Comparison of ENCODE assay signal across 7 mouse cellular contexts in the genomic region with DNA sequence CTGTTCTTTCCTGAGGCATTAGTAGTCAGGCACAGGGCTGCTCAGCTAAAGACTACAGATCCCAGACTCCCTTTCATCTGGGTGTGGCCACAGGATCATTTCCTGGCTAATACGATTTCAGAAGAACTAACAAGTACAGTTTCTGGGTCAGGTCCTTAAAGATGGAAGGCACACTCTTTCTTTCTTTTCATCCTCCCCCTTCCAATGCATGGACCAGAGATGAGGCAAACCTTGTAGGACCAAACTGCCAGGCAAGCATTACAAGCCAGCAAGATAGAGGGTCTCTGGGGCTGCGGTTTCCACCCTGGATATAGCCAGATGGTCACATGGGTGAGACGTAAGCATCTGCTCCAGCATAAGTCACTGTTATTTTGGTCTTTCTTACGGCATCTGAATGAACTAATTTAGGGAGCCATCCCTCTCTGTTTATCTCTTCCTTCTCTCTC. TPM values are rescaled to one million over a fixed set of nuclear protein-coding genes. Genes with fewer than 3 reads are reported as not detected.
A peak's percentile ranks its signal among the peaks of the same experiment; 100 is the strongest.
DNase-seq lines count a peak whose midpoint lies in the region; ATAC-seq and TF ChIP-seq lines count a peak whose summit lies in the region.

No protein-coding gene starts in this region.

- TF ChIP-seq CTCF in kidney, postnatal 0 days (IDR thresholded peaks at IDR 0.05; ENCODE audit: low read depth), result no peak

- H3K4me2 ChIP-seq in kidney, postnatal 0 days (ENCODE audit: low read length), result peak overlapping the region; percentile 25
- H3K4me2 ChIP-seq in heart, embryonic 13.5 days, result peak overlapping the region; percentile 60

- no peaks in the 10 kb centered on the region for H3K9me3 ChIP-seq in kidney, postnatal 0 days (replicated peaks; ENCODE audit: low read length)
- no peaks in the 10 kb centered on the region for H3K9me3 ChIP-seq in heart, embryonic 13.5 days
- no peaks in the 10 kb centered on the region for H3K9me3 ChIP-seq in megakaryocyte, embryonic 14.5 days

- H3K27me3 ChIP-seq in kidney, postnatal 0 days (ENCODE audit: insufficient read depth, low read length), result no peaks in the 10 kb centered on the region
- H3K27me3 ChIP-seq in heart, embryonic 13.5 days (replicated peaks), result no peaks in the 10 kb centered on the region
- H3K27me3 ChIP-seq in megakaryocyte, embryonic 14.5 days (replicated peaks), result peaks cover 47% of the 10 kb centered on the region

- DNase-seq in kidney, postnatal 0 days (ENCODE audit: low spot score), result peak; percentile 38
- no peak for DNase-seq in kidney, postnatal 14 days
- DNase-seq in brain, adult 2 months (ENCODE audit: low read depth, low spot score), result peak; percentile 87
- DNase-seq in embryo, embryonic 10.5 days (ENCODE audit: low spot score), result no peak
- DNase-seq in thymus, postnatal 14 days, result no peak

- no peak overlapping the region for H3K9ac ChIP-seq in kidney, postnatal 0 days (ENCODE audit: low read depth, low read length)
- H3K9ac ChIP-seq in heart, embryonic 13.5 days, result peak overlapping the region; percentile 61; the same call in 1 of the 2 replicates

- no peaks in the 10 kb centered on the region for H3K36me3 ChIP-seq in kidney, postnatal 0 days (ENCODE audit: insufficient read depth, low read length)
- peaks cover 3% of the 10 kb centered on the region; the same call in 1 of the 2 replicates for H3K36me3 ChIP-seq in heart, embryonic 13.5 days
- H3K36me3 ChIP-seq in megakaryocyte, embryonic 14.5 days (replicated peaks; ENCODE audit: low read length), result no peaks in the 10 kb centered on the region

- no peak overlapping the region for H3K27ac ChIP-seq in kidney, postnatal 0 days
- 0 out of 2 replicates have a peak overlapping the region, but pooled peaks have one; percentile 24 for H3K27ac ChIP-seq in heart, embryonic 13.5 days (replicated peaks)

- no peaks in the 10 kb centered on the region; the same call in 1 of the 2 replicates for H3K4me1 ChIP-seq in kidney, postnatal 0 days (replicated peaks; ENCODE audit: insufficient read depth, low read length)
- peaks cover 44% of the 10 kb centered on the region for H3K4me1 ChIP-seq in heart, embryonic 13.5 days
- H3K4me1 ChIP-seq in megakaryocyte, embryonic 14.5 days, result peaks cover 95% of the 10 kb centered on the region

- no peak overlapping the region for H3K4me3 ChIP-seq in kidney, postnatal 0 days (replicated peaks; ENCODE audit: low read depth, low read length)
- peak overlapping the region; percentile 36 for H3K4me3 ChIP-seq in heart, embryonic 13.5 days
- H3K4me3 ChIP-seq in megakaryocyte, embryonic 14.5 days (replicated peaks), result peak overlapping the region; percentile 71

- no peak for ATAC-seq in kidney, postnatal 0 days (replicated peaks; ENCODE audit: low FRiP score, low read depth)
- no peak for ATAC-seq in heart, embryonic 13.5 days (ENCODE audit: extremely low read depth, insufficient number of reproducible peaks, low FRiP score, low TSS enrichment)

- WGBS in kidney, postnatal 0 days, result 58% methylated on average over 4 of the region's 4 CpGs
- WGBS in heart, embryonic 13.5 days, result 32% methylated on average over 4 of the region's 4 CpGs

RNA-seq across cellular contexts. Expression of a gene that starts 10.3 kb away (rescaled TPM):
- 23.9 and 27.9 TPM in 2 replicates for polyA plus RNA-seq in kidney, postnatal 0 days (2015; fragmentation: Nextera tagmentation; extraction: Ambion mirVana)
- 32.1 and 34.1 TPM in 2 replicates for polyA plus RNA-seq in heart, embryonic 13.5 days (2015; fragmentation: Nextera tagmentation; extraction: Ambion mirVana)
- polyA plus RNA-seq in megakaryocyte, embryonic 14.5 days (2012; ENCODE audit: insufficient read depth, low replicate concordance), result 0.52 and 1.3 TPM in 2 replicates

RNA-seq across cellular contexts. Expression of a gene that starts 37.1 kb away (rescaled TPM):
- 168 and 169 TPM in 2 replicates for polyA plus RNA-seq in kidney, postnatal 0 days (2015; fragmentation: Nextera tagmentation; extraction: Ambion mirVana)
- 119 and 124 TPM in 2 replicates for polyA plus RNA-seq in heart, embryonic 13.5 days (2015; fragmentation: Nextera tagmentation; extraction: Ambion mirVana)
- 231 and 377 TPM in 2 replicates for polyA plus RNA-seq in megakaryocyte, embryonic 14.5 days (2012; ENCODE audit: insufficient read depth, low replicate concordance)

RNA-seq across cellular contexts. Expression of a gene that starts 56.5 kb away (rescaled TPM):
- polyA plus RNA-seq in kidney, postnatal 0 days (2015; fragmentation: Nextera tagmentation; extraction: Ambion mirVana), result 0.89 and 1.4 TPM in 2 replicates
- polyA plus RNA-seq in heart, embryonic 13.5 days (2015; fragmentation: Nextera tagmentation; extraction: Ambion mirVana), result 0.74 and 1.1 TPM in 2 replicates
- 1.3 and 2.8 TPM in 2 replicates for polyA plus RNA-seq in megakaryocyte, embryonic 14.5 days (2012; ENCODE audit: insufficient read depth, low replicate concordance)

Comparison
In these comparisons a context has a peak if more than half of its experiments do, and no peak if none do; other contexts are left out.
1. DNase-seq: peak in kidney, postnatal 0 days (single experiment) and brain, adult 2 months (single experiment); none in kidney, postnatal 14 days (single experiment), embryo, embryonic 10.5 days (single experiment) and thymus, postnatal 14 days (single experiment).
2. RNA of a gene that starts 10.3 kb away (polyA plus RNA-seq): 32.1 to 34.1 TPM in heart, embryonic 13.5 days and 23.9 to 27.9 TPM in kidney, postnatal 0 days; 0.52 to 1.3 TPM in megakaryocyte, embryonic 14.5 days; every median in the first group is over 10 times any median in the second.